Mouse (Mus musculus): ENCODE measurements around the gene Ccdc160.

Gene Ccdc160

DNA sequence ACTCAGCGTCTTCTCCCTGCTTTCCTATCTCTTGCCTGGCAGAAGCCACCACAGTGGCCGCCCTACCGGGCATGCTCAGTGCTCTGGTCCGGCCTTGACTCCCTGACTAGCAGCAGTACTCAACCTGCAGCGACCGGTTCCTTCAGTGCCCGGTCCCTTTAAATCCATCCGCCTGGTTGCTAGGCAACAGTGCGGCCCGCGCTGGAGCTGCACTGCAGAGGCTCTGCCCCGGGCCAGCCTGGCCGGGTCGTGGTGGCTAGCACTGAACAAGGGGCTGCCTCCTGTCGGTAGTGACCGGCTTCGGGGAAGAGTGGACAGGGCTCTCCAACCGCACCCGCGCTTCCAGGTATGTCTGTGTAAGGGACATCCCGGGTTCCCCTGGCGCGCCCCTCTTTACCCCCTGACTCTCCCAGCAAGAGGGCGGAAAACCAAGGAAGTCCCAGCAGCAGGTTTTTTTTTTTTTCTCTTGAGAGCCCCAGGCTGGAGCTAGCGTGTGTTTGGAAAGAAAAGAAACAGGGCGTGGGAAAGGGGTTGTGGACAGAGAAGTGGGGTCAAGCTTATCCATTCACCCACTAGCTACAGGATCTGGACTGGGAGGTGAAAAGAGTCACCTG lies at the start of gene Ccdc160:
Gene Ccdc160, plus strand, starts transcription at position 221 of the 614 bp plus-strand sequence.
- no peak for DNase-seq (ENCODE audit: low read depth)

DNA sequence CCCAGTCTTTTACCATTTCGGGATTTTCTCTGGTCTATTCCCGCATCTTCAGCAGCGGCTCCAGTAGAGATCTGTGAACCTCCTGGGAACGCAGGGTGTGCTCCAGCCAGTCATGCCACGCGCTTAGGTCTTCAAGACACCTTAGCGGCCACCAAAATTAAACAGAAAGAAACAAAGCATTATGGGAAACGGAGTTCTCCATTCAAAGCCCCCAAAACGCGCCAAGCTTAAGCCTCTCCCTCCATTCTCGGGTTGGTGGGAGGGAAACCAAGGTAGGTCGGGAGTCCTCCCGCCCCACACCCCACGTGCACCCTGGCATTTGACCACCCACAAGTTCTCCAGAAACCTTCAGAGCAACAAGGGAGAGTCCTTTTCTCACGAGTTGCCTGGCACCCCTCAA lies 47.2 kb upstream of the Ccdc160 start:
- no peak for DNase-seq (ENCODE audit: low read depth)

DNA sequence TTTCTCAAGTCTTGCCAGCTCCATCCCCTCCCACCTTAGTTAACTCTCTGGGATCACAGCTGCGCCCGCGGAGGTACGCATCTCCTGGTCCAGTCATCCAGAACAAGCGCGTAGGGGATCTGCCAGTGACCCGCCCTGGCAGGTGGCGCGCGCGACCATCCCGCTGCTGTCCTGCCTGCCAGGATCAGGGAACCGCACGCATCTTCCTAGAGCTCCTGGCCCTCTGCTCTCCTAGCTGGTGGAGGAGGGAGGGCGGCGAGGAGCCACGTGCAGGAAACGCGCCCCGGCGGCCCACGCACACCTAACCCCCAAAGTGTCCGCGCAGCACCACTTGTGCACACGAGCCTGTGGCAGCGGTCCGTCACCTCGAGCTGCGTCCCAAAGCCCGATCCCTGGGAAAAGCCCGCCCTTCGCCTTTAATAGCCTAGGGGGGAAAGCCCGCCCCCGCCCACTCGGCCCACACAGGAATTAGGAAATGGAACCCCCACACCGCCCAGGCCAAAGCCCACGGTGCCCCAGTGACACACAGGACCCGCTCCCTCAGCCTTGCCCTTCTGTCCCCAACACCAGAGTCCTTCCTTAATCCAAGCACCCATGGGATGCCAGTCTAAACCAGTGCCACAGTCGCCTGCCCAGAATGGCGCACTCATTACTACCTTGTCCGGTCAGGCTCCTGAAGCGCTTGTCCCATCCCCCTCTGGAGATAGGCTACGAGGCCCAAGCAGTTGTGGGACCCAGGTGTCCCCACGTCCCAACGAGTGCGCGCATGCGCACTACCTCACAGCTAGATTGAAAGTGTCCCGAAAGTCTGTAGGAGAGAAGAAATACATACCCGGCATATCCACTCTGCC lies 46.6 kb upstream of the Ccdc160 start:
- no peak for DNase-seq (ENCODE audit: low read depth)

DNA sequence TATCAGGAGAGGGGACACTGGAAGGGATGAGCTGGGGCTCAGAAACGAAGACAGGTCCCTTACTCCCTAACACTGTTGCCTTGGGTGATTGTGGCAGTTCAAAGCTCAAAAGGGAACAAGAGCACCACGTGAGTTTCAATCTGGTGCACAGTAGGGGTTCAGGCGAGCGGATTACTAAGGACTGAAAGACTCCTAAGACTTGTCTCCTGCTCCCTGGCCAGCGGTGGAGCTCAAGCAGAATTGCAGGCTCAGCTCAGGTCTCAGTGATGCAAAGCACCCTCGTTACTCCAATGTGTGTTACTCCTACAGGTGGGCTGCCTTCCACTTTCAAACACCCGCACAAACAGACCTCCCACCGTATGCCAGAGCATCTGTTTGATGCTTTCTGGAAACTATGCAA lies 45.5 kb upstream of the Ccdc160 start:
- no peak for DNase-seq (ENCODE audit: low read depth)

DNA sequence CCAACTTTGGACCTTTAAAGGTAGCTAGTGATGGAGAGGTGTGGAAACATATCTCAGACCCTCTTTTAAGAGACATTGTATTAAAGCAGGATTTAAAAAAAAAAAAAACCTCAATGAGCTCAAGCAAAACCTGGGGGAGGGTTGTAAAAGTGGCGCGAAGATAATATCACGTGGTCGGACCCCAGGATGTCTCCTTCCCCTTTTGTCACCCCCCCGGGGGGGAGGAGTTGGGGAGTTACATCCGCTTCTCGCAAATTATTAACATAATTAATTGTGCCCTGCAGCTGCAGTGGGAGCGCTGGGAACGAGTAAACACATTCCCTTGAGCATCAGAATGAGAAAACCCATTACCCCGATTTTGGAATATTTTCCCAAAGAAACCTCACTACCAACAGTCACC lies 45.1 kb upstream of the Ccdc160 start:
- no peak for DNase-seq (ENCODE audit: low read depth)

DNA sequence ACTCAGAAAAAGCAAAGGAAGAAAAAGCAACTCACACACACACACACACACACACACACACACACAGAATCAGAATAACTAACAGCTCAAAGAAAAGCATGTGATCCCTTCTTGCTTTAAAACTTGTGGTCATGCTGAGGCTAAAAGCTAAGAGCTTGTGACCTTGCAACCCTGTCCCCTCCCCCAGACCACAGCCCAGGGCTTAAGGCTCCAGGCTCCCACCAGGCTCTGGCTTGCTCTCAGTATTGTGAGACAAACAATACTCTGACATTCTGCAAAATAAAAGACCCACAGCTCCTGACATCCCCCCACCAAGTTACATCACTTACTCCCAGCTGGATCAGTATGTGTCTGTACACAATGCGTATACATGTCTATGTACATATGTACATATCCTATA lies 44.2 kb upstream of the Ccdc160 start:
- DNase-seq (ENCODE audit: low read depth), result no peak

DNA sequence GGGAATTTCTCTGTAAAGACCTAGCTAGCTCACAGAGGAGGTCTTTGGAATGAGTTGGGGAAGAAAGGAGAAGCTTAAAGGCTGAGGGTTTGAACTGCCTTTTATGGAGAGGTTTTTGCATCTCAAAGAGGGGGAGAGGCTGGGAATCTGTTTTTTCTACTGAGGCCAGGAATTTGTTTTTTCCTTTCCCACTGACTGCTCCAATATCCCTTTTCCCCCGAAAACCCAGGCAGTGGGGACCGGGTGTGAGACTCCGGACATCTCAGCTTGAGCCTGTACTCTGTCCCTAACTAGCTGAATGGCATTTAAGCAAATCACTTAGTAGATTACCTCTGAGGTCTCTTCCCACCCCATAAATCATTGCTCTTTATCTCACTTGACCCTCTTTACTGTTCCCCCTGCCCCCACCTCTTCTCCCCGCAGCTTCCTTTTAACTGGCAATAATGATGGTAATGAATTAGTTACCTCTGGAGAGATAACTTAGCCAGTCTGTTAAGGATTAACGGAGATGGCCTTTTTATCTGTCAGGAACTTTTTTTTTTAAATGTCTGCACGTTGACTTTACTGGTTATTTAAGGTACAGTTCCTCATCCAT lies 37.4 kb upstream of the Ccdc160 start:
- no peak for DNase-seq (ENCODE audit: low read depth)

DNA sequence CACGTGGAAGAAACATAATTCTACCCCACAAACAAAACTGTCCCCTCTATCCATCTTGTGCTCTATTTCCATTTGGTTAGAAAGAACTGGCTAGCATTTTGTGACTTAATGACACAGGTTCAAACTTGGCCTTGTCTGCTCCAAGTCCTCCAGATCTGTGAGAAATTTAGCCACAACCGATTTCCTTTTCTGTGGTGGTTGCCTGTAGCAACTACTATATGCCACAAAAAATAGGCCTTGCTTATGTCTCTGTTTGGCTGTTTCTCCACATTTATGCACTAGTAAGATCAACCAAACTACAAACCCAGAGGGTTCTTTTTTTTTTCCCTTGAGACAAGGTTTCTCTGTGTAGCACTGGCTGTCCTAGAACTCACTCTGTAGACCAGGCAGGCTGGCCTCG lies 33.8 kb upstream of the Ccdc160 start:
- DNase-seq (ENCODE audit: low read depth), result no peak

DNA sequence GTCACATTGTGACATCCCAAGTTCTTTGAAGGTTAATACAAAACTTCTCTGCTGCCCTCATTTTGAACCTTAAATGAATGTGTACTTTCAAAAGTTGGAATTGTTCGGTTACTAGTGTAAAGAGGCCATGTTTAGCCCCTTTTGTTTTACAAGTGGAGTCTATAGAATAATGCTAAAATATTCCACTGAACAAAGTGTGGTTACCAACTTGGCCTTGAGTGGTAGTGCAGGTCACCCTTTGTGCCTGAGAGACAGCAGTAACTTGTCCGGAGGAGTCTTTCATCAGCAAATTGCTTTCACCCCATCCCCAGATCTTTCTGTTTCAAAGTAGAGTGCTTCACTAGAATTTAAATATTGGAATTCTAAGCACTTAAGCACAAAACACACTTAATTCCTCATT lies 31.8 kb upstream of the Ccdc160 start:
- no peak for DNase-seq (ENCODE audit: low read depth)

DNA sequence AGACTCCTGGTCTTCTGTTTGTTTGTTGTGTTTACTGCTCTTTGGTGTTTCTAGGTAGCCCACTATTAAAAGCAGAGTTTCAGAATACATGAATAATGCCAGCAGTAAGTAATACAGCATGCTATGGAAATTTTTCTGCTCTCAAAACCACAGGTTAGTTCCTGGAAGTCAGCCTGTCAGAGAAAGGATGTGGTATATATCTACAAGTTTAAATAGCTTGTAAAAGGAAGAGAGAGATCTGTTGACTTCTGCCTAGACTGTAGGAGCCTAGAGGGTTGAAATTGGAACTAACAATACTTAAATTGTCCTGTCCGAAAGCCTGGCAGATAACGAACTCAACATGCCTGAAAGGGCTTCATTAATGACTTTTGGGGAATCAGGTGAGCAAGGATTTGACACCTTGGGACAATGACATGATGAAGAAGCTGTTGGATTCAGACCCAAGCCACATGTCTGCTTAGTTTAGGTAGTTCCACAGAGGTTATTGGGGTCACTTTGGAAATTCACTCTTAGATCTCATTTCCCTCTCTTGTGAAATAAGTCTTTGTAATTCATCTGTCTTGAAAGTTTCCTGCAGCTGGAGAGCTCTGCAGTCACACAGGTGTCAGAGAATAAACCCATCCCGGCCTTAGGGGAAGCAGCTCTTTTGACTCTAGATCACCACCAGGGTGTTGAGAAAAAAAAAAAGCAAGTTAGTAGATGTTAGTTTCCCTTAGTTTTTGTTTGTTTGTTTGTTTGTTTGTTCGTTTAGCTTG lies 30.6 kb upstream of the Ccdc160 start:
- DNase-seq (ENCODE audit: low read depth), result no peak

DNA sequence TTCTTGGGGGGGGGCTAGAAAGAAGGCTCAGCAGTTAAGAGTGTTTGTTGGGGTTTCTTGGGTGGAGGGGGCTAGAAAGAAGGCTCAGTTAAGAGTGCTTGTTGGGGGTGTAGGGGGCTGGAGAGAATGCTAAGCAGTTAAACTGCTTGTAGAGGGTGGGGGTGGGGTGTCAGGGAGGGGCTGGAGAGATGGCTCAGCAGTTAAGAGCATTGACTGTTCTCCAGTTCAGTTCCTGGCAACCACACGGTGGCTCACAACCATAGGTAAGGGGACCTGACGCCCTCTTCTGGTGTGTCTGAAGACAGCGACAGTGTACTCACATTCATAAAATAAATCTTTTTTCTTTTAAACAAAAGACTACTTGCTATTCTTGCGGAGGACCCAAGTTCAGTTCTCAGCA lies 28.8 kb upstream of the Ccdc160 start:
- no peak for DNase-seq (ENCODE audit: low read depth)

DNA sequence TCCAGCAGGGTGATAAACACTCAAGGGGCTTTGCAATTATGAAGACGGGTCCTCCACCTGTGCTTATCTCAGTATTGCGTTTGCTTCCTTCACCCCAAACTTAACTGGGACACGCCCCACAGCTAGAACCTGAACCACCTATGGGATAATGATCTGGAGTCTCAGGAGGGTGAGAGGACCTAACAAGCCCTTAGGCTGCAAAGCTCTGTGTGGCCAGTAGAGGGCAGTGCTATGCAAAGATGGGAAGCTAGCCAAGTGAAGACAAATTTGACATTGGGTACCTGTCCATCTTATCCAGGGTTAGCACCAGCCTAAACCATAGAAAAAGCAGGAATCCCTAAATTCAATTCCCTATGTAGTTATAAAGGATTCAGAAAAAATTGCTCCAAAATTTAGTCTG lies 15.0 kb upstream of the Ccdc160 start:
- DNase-seq (ENCODE audit: low read depth), result no peak

DNA sequence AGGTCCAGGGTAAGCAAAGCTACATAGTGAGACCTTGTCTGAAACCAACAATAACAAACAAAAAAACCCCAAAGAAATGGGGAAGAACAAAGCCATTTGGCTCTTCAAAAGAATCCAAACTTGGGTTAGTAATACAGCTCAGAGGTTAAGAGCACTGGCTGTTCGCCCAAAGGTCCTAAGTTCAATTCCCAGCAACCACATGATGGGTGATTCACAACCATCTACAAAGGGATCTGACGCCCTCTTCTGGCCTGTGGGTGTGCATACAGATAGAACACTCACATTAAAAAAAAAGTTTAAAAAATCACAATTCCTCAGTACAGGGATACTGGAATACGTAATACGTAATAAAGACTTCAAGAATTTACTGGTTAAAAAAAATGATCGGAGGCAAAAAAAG lies 13.3 kb upstream of the Ccdc160 start:
- DNase-seq (ENCODE audit: low read depth), result no peak

DNA sequence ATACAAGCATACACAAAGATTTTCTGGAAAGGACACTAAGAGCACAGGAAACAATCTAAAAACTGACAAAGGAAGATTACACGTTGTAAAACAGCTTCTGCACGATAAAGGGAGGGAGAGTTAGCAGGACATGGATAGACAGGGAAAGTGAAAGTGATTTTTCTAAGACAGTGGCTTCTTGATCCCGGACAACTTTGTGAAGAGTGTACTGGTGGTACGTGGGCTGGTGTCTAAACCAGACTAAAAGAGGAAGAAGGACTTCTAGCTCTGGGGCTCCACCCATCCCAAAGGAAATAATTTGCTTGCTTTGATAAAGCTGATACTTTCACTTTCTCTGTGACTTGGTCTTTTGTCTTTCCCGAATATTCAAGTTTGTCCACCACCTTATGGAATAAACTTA lies 7.1 kb upstream of the Ccdc160 start:
- DNase-seq (ENCODE audit: low read depth), result no peak

DNA sequence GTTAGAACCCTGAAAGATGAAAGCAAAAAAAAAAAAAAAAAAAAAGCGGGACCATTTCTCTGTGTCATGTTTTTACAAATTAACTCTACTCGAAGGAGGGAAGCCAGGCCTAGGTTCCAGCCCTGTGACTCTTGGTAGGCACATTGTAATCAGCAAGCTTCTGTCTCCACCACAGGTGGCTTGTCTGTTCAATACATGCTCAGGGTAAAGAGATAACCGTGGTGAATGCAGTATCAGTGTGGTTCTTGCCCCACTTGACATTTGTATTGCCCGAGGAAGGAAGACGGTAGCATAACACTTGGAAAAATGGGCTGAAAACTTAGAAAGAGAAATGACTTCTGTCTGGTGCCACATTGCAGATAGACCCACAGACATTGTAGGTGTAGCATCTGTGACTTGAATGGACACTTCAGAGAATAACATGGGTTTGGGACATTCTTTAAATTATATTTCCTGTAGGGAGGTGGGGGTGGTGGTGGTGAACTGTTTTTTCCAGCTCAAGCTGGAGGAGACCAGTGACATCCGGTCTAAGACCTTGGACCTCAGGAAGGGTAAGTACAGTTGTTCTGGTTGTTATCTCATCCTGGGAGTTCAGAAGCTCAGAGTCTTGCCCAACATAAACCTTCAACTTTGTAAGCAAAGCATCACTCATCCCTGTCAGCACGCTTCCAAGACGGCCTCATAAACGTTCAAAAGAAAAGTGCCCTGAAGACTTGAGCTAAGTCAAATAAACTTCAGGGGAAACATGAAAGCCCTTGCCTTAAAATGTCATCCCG lies 1.1 kb downstream of the Ccdc160 start:
- no peak for DNase-seq (ENCODE audit: low read depth)

DNA sequence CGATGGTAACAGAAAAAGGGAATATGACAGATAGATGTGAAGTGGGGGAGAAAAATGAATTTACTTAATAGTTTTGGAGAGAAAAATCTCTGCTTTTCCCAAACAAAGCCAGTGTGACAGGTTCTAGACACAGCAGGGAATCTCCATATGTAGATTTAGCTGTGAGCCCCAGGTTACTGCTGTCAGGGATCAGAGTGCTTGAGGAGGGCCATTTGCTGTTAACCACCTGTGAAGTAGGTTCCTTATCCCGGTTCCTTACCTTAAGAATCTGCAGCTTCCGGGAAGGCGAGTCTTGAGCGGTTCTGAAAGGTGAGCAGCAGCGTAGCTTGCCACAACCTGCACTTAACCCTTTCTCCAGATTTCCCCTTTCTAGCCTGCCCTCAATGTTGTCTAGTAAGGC lies 1.9 kb downstream of the Ccdc160 start:
- no peak for DNase-seq (ENCODE audit: low read depth)

DNA sequence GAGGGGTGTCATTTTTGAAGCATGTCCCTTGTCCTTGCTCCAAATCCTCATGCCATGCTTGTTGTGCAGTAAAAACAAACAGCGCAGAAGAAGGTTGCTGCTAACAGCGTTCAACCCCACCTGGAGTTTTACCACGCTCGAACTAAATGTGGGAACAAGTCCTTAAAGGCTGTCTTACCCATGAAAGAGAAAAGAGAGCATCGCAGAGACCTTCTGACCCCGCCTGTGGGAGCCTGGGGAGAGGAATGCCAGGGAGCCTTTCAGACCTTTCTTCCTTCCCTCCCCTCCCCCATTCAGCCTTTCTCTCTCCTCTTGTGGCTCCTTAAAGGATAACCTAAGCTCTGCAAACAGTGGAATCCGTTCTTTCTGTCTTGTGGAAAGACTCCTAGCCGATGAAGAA lies 4.8 kb downstream of the Ccdc160 start:
- no peak for DNase-seq (ENCODE audit: low read depth)

DNA sequence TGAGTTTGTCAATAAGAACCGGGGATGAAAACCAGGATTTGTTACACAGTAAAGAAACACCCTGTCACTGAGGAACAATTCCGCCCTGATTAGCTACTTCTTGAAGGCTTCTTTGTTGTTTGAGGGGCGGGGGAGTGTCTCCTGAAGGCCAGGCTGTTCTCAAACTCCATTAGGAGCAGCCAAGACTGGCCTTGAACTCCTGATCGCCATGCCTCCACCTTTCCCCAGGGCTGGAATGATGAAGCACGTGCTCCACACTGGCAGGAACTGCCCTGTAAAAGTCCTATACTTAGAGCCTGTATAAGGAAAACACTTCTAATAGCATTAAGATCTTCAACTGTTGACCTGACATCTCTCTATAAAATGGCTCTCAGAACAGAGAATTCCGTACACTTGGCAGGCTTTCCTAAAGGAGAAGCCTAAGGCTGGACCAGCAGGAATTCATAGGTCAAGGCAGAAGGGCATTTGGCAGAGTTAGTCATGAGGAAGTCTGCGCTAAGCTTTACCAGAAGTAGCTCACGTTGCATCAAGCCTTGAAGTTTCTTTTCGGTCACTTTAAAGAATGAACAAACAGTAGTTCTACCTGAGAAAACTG lies 6.1 kb downstream of the Ccdc160 start:
- no peak for DNase-seq (ENCODE audit: low read depth)

DNA sequence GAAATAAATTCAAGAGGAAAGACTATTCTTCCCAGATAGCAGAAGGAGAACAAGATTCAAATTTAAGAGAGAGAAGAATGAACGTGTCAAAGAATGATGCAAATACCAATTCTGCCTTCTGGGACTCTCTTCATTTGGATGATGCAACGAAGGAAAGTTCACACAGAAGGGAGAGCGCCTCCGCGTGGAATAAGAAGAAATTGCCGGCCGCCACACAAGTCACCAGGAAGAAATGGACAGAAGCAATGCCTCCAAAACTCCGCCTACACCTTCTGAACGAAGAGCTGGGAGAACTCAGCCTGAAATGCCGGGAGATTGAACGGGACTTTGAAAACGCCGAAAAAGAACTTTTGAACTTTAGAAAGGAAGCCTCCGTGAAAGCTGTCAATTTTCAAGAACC lies 7.3 kb downstream of the Ccdc160 start:
- no peak for DNase-seq (ENCODE audit: low read depth)

DNA sequence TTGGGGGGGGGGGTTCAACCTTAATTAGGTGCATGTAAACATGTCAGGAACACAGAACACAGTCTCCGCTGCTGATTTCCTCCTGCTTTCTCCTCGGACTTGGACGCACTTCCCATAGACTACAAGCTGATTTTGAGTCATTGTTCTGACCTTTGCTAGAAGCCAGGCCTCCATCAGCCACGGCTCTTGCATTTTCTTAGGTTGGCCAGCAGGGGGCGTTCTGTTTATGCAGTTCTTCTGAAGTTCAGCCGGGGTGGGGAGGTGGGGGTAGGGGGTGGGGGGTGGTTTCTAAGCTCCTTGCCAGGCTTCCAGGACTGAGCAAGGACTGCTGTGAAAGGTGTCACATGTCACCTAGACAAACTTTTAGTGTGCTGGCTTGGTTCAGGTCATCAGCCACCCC lies 8.6 kb downstream of the Ccdc160 start:
- no peak for DNase-seq (ENCODE audit: low read depth)

DNA sequence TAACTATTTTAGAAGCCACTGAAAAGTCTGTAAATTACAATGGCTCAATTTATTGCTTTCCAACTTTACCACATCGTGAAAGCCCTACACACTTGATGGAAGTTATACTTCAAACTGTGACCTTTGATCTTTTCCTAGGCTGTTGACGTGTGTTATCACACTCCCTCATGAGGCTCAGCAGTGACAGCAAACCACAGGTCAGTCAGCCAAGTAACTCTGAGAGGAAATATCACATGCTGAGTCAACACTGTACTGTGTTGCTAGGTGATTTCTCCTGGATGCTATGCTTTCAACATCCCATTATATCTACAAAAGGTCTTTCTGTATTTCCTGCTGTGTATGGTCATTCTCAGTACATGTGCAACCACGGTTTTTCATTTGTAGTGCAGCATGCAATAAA lies 28.3 kb downstream of the Ccdc160 start:
- no peak for DNase-seq (ENCODE audit: low read depth)
